Mouse (Mus musculus) embryo, embryonic 11 days (tissue): ENCODE data around the gene St6gal2.
A peak's percentile ranks its signal among the peaks of the same experiment; 100 is the strongest.

Source experiments
- DNase-seq: peaks from one replicate; pipeline ENCODE4 v3.0.0-alpha.2; 2015

St6gal2 gene

GRCm38 (mm10) chr17:55445250-55446184 lies at the start of gene St6gal2:
TSS of gene St6gal2 (plus strand) at chr17:55445382.
- DNase-seq: peak; percentile 77

DNA sequence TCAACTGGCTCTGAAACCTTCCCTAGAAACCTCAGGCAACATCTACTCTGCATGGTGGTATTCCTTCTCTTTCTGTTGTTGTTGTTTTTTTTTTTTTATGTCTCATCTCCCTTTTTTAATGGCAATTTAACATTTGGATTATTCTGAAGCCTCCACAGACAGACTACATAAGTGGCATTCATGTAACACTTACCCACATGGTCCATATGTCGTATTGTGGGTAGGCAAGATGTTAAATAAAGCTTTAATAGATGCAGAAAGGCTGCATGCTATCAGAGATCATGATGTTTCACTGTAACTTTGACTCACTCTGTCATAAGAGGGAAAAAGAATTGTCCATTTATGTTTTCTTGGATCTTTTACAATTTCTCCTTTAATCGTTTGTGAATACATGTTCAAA lies 39.1 kb upstream of the St6gal2 start:
- no peak for DNase-seq

GRCm38 (mm10) chr17:55416519-55416918 lies 28.7 kb upstream of the St6gal2 start:
- no peak for DNase-seq

DNA sequence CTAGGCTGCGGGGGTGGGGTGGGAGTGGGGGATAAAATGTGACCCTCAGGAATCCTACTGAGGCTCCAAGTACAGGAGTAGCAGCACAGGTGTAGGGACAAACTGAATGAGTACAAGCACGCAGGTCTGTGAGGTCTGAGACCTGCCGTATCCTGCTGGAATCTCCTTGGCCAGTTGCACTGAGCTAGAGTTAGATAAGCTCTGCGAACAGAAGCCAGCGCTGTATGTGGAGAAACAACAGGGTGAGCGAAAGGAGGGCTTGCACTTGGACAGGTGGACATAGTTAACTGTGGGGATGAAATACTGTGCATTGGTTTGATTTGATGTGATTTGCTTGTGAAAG lies 974 bp downstream of the St6gal2 start:
- DNase-seq: peak; percentile 56

- DNase-seq: peak; percentile 7
Observed at GRCm38 (mm10) chr17:55446698-55447097, 1.5 kb downstream of the St6gal2 start.

GRCm38 (mm10) chr17:55450943-55451342 lies 5.8 kb downstream of the St6gal2 start:
- no peak for DNase-seq

- DNase-seq: no peak
Observed at GRCm38 (mm10) chr17:55454487-55454886, 9.3 kb downstream of the St6gal2 start.

DNA sequence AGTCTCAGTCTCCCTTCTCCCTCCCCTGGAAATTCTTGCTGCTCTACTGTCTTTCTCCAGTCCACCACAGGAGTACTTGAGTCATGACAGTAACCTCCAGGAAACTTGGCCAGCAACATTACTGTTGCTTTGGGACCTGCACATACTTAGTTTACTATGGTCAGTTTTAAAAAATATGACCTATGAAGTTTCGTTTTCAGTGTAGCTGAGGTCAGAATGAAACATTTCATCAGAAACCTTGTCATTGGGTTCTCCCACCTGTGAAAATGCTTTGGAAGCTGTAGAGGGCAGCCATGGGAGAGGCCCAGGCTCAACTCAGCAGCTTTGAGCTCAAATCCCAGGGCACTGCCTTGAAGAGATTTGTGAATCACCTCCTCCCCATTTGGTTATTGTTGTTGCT lies 15.0 kb downstream of the St6gal2 start:
- DNase-seq: no peak

- DNase-seq: no peak
Observed at GRCm38 (mm10) chr17:55467579-55467978, 22.4 kb downstream of the St6gal2 start.

GRCm38 (mm10) chr17:55468963-55469362 lies 23.8 kb downstream of the St6gal2 start:
- DNase-seq: no peak

DNA sequence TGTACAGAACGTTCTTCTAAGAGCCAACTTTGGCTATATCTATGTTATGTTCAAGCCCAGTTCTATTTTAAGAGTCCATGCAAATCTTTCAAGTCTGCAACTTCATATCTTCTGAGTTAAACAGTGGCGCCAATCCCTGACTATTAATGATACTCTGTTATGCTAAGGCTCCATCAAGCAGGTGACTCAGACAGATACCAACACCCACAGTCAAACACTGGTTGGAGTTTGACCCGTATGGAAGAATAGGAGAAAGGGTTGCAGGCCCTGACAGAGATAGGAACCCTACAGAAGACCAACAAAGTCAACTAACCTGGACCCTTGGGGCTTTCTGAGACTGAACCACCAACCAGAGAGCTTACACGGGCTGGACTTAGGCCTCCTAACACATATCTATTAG lies 30.8 kb downstream of the St6gal2 start:
- no peak for DNase-seq

GRCm38 (mm10) chr17:55477361-55477760 lies 32.2 kb downstream of the St6gal2 start:
- peak; percentile 44 for DNase-seq

DNA sequence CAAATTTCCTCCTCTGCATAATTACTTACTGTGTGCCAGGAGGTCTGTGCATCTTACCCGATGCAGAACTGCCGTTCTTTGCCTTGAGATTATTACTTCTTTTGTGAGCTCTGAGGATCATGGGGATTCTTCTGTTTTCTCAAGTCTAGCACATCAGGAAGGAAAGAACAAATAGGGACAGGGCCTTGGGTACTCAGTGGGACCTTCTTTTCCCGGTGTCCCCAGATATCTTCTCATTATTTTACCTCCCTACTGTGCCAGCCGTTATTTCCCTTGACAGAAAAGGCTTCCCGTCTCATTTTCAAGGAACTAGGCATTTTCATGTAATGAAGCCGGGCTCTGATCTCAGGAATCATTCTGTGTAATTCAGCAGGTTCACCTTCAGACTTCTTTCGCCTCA lies 34.2 kb downstream of the St6gal2 start:
- no peak for DNase-seq

- DNase-seq: no peak
Observed at GRCm38 (mm10) chr17:55484108-55484870, 39.1 kb downstream of the St6gal2 start.

GRCm38 (mm10) chr17:55531872-55532271 lies 86.7 kb downstream of the St6gal2 start:
- DNase-seq: no peak

GRCm38 (mm10) chr17:55548476-55548875 lies 103.3 kb downstream of the St6gal2 start:
- no peak for DNase-seq

- DNase-seq: no peak
Observed at GRCm38 (mm10) chr17:55561774-55562173, 116.6 kb downstream of the St6gal2 start.
